Mouse (Mus musculus) megakaryocyte, adult 5-6 weeks (primary cell): Measurements from ENCODE around the gene Acadvl. TPM values are rescaled to one million over a fixed set of nuclear protein-coding genes. Genes with fewer than 3 reads are reported as not detected.

ENCODE experiments used
- total RNA-seq, 2 experiments: library from RNA; stranded (forward) in 1 of 2; stranded (reverse) in 1 of 2; fragments of 153-499, 151-499 nt in 1 of 2; fragments of 221-1000, 200-1000 nt in 1 of 2; gene quantifications; 2 replicates each; pipeline versions ENCODE4 v1.2.3 to v1.2.4; 2015 to 2017

Gene Acadvl
- total RNA-seq, 2 experiments from 2014 or later = 31.7 to 35.0 TPM

Other genes with a start within 250 kb of the Acadvl start
Only the 30 nearest of the 38 such genes appear.
- gene Tmem102, start 209.8 kb downstream of the Acadvl start, total RNA-seq (2015) = not detected in 2 replicates
- not detected in 2 replicates for gene Tmem102, start 209.8 kb downstream of the Acadvl start, total RNA-seq (2017)
- not detected in 2 replicates for gene Gm39566, start 200.1 kb downstream of the Acadvl start, total RNA-seq (2015)
- not detected in 2 replicates for gene Gm39566, start 200.1 kb downstream of the Acadvl start, total RNA-seq (2017)
- not detected in 2 replicates for gene Spem2, start 196.9 kb downstream of the Acadvl start, total RNA-seq (2015)
- not detected in 2 replicates for gene Spem2, start 196.9 kb downstream of the Acadvl start, total RNA-seq (2017)
- gene Spem1, start 193.2 kb downstream of the Acadvl start, total RNA-seq (2015) = not detected in 2 replicates
- not detected in 2 replicates for gene Spem1, start 193.2 kb downstream of the Acadvl start, total RNA-seq (2017)
- 0.20 and 0.48 TPM in 2 replicates for gene Nlgn2, start 177.6 kb downstream of the Acadvl start, total RNA-seq (2015)
- 0.16 and 0.88 TPM in 2 replicates for gene Nlgn2, start 177.6 kb downstream of the Acadvl start, total RNA-seq (2017)
- 217 and 226 TPM in 2 replicates for gene Tmem256, start 176.9 kb downstream of the Acadvl start, total RNA-seq (2015)
- 117 and 158 TPM in 2 replicates for gene Tmem256, start 176.9 kb downstream of the Acadvl start, total RNA-seq (2017)
- 19.8 and 23.7 TPM in 2 replicates for gene Plscr3, start 169.0 kb downstream of the Acadvl start, total RNA-seq (2015)
- 10.8 and 18.1 TPM in 2 replicates for gene Plscr3, start 169.0 kb downstream of the Acadvl start, total RNA-seq (2017)
- gene Tnk1, start 156.7 kb downstream of the Acadvl start, total RNA-seq (2015) = not detected in 2 replicates
- gene Tnk1, start 156.7 kb downstream of the Acadvl start, total RNA-seq (2017) = 0.04 TPM in 1 of 2 replicates, not detected in the other
- gene Tmem95, start 137.4 kb downstream of the Acadvl start, total RNA-seq (2015) = not detected in 2 replicates
- gene Tmem95, start 137.4 kb downstream of the Acadvl start, total RNA-seq (2017) = not detected in 2 replicates
- gene Kctd11, start 134.0 kb downstream of the Acadvl start, total RNA-seq (2015) = 2.9 and 3.3 TPM in 2 replicates
- 3.0 and 3.3 TPM in 2 replicates for gene Kctd11, start 134.0 kb downstream of the Acadvl start, total RNA-seq (2017)
- gene Acap1, start 119.9 kb downstream of the Acadvl start, total RNA-seq (2015) = 19.3 and 19.7 TPM in 2 replicates
- 44.4 and 53.5 TPM in 2 replicates for gene Acap1, start 119.9 kb downstream of the Acadvl start, total RNA-seq (2017)
- 1.6 and 2.6 TPM in 2 replicates for gene 2810408A11Rik, start 114.4 kb downstream of the Acadvl start, total RNA-seq (2015)
- 1.5 and 1.8 TPM in 2 replicates for gene 2810408A11Rik, start 114.4 kb downstream of the Acadvl start, total RNA-seq (2017)
- 7.1 and 9.9 TPM in 2 replicates for gene Neurl4, start 114.3 kb downstream of the Acadvl start, total RNA-seq (2015)
- gene Neurl4, start 114.3 kb downstream of the Acadvl start, total RNA-seq (2017) = 11.9 and 18.9 TPM in 2 replicates
- gene Gps2, start 101.5 kb downstream of the Acadvl start, total RNA-seq (2015) = 140 and 156 TPM in 2 replicates
- 56.4 and 64.9 TPM in 2 replicates for gene Gps2, start 101.5 kb downstream of the Acadvl start, total RNA-seq (2017)
- 575 and 614 TPM in 2 replicates for gene Eif5a, start 93.5 kb downstream of the Acadvl start, total RNA-seq (2015)
- 561 and 596 TPM in 2 replicates for gene Eif5a, start 93.5 kb downstream of the Acadvl start, total RNA-seq (2017)
- gene Ybx2, start 79.6 kb downstream of the Acadvl start, total RNA-seq (2015) = not detected in 2 replicates
- not detected in 2 replicates for gene Ybx2, start 79.6 kb downstream of the Acadvl start, total RNA-seq (2017)
- not detected in 2 replicates for gene Slc2a4, start 67.2 kb downstream of the Acadvl start, total RNA-seq (2015)
- gene Slc2a4, start 67.2 kb downstream of the Acadvl start, total RNA-seq (2017) = 0.07 TPM in 1 of 2 replicates, not detected in the other
- not detected in 2 replicates for gene Cldn7, start 50.6 kb downstream of the Acadvl start, total RNA-seq (2015)
- gene Cldn7, start 50.6 kb downstream of the Acadvl start, total RNA-seq (2017) = not detected in 2 replicates
- gene Ctdnep1, start 34.3 kb downstream of the Acadvl start, total RNA-seq (2015) = 120 and 150 TPM in 2 replicates
- 26.6 and 27.0 TPM in 2 replicates for gene Ctdnep1, start 34.3 kb downstream of the Acadvl start, total RNA-seq (2017)
- 44.7 and 63.0 TPM in 2 replicates for gene Elp5, start 32.9 kb downstream of the Acadvl start, total RNA-seq (2015)
- 35.7 and 40.5 TPM in 2 replicates for gene Elp5, start 32.9 kb downstream of the Acadvl start, total RNA-seq (2017)
- gene Gabarap, start 24.3 kb downstream of the Acadvl start, total RNA-seq (2015) = 843 and 872 TPM in 2 replicates
- gene Gabarap, start 24.3 kb downstream of the Acadvl start, total RNA-seq (2017) = 599 and 651 TPM in 2 replicates
- gene Phf23, start 19.6 kb downstream of the Acadvl start, total RNA-seq (2015) = 34.0 and 37.0 TPM in 2 replicates
- gene Phf23, start 19.6 kb downstream of the Acadvl start, total RNA-seq (2017) = 42.5 and 45.8 TPM in 2 replicates
- gene Dvl2, start 14.8 kb downstream of the Acadvl start, total RNA-seq (2015) = 7.9 and 9.3 TPM in 2 replicates
- gene Dvl2, start 14.8 kb downstream of the Acadvl start, total RNA-seq (2017) = 12.7 and 16.9 TPM in 2 replicates
- gene Dlg4, start 1.5 kb upstream of the Acadvl start, total RNA-seq (2015) = 5.2 and 10.1 TPM in 2 replicates
- gene Dlg4, start 1.5 kb upstream of the Acadvl start, total RNA-seq (2017) = 1.3 and 3.7 TPM in 2 replicates
- gene Asgr1, start 38.7 kb upstream of the Acadvl start, total RNA-seq (2015) = not detected in 2 replicates
- not detected in 2 replicates for gene Asgr1, start 38.7 kb upstream of the Acadvl start, total RNA-seq (2017)
- gene Asgr2, start 77.2 kb upstream of the Acadvl start, total RNA-seq (2015) = 0.16 and 0.27 TPM in 2 replicates
- gene Asgr2, start 77.2 kb upstream of the Acadvl start, total RNA-seq (2017) = 2.1 and 3.0 TPM in 2 replicates
- gene Mgl2, start 114.9 kb upstream of the Acadvl start, total RNA-seq (2015) = 3.3 and 4.5 TPM in 2 replicates
- 3.3 and 4.5 TPM in 2 replicates for gene Mgl2, start 114.9 kb upstream of the Acadvl start, total RNA-seq (2017)
- 34.6 and 35.3 TPM in 2 replicates for gene Clec10a, start 140.8 kb upstream of the Acadvl start, total RNA-seq (2015)
- 35.5 and 36.5 TPM in 2 replicates for gene Clec10a, start 140.8 kb upstream of the Acadvl start, total RNA-seq (2017)
- gene Slc16a11, start 197.3 kb upstream of the Acadvl start, total RNA-seq (2015) = not detected in 2 replicates
- gene Slc16a11, start 197.3 kb upstream of the Acadvl start, total RNA-seq (2017) = not detected in 2 replicates
- 1.9 and 2.5 TPM in 2 replicates for gene Slc16a13, start 205.7 kb upstream of the Acadvl start, total RNA-seq (2015)
- 2.3 and 7.7 TPM in 2 replicates for gene Slc16a13, start 205.7 kb upstream of the Acadvl start, total RNA-seq (2017)